Mouse (Mus musculus): ENCODE results near the gene Scube3. TPM values are rescaled to one million over a fixed set of nuclear protein-coding genes. Genes with fewer than 3 reads are reported as not detected.

The Scube3 gene
- polyA plus RNA-seq, 1 experiment, result 0.09 TPM

DNA sequence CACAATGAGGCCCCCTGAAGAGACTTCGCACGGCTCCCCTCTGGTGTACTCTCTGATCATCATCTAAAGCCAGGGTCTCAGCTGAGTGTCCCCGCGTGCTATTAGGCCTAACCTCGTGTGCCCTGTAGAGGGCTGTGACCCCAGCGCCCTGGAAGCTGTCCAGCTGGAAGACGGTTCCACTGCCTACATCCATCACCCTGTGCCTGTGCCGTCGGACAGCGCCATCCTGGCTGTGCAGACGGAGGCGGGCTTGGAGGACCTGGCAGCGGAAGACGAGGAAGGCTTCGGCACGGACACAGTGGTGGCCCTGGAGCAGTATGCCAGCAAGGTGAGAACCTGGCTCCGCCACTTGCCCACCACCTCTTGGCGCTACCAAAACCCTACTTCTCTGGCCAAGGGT is 55.7 kb downstream of the Scube3 start:
- Histone ChIP-seq H3K79me2 (ENCODE audit: control insufficient read depth, insufficient read depth) (no peaks in the 10 kb centered on the region), H3K79me3 (ENCODE audit: low read depth) (no peaks in the 10 kb centered on the region), H3K36me3 (ENCODE audit: control insufficient read depth, insufficient read depth) (no peaks in the 10 kb centered on the region), H3K27me3 (ENCODE audit: control insufficient read depth, insufficient read depth, insufficient read length) (no peaks in the 10 kb centered on the region), H3K4me3 (ENCODE audit: insufficient read depth, poor library complexity, severe bottlenecking) (no peak overlapping the region), H3ac (ENCODE audit: control insufficient read depth, insufficient read length, low read depth) (no peak overlapping the region)
- no peak for TF ChIP-seq MAX (IDR thresholded peaks at IDR 0.05)
- TF ChIP-seq USF1 (IDR thresholded peaks at IDR 0.05; ENCODE audit: low read depth), result no peak
- no peak for TF ChIP-seq FOSL1 (IDR thresholded peaks at IDR 0.05; ENCODE audit: insufficient read depth, low read length, poor library complexity, severe bottlenecking)
- TF ChIP-seq MYOG (IDR thresholded peaks at IDR 0.05; ENCODE audit: control insufficient read depth, extremely low read depth, insufficient read length), result no peak
- TF ChIP-seq CTCF (IDR thresholded peaks at IDR 0.05; ENCODE audit: control insufficient read depth, insufficient read depth, insufficient read length), result no peak
- TF ChIP-seq CEBPB (IDR thresholded peaks at IDR 0.05; ENCODE audit: low read depth), result no peak
- TF ChIP-seq MYOD1 (IDR thresholded peaks at IDR 0.05; ENCODE audit: control insufficient read depth, insufficient read length, low read depth), result no peak

DNA sequence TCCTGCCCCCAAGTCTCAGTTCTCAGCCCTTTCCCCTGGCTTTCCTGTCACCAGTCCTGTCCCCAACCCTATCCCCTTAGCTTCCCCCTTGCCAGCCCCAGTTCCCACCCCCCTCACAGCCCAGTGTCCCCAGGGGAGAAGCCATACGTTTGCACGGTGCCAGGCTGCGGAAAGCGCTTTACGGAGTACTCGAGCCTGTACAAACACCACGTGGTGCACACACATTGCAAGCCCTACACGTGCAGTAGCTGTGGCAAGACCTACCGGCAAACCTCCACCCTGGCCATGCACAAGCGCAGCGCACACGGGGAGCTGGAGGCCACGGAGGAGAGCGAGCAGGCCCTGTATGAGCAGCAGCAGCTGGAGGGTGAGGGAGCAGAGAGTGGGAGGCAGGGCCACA is 60.0 kb downstream of the Scube3 start:
- Histone ChIP-seq H3K27me3 (ENCODE audit: control insufficient read depth, insufficient read depth, insufficient read length) (no peaks in the 10 kb centered on the region), H3K79me3 (ENCODE audit: low read depth) (no peaks in the 10 kb centered on the region), H3K4me3 (ENCODE audit: insufficient read depth, poor library complexity, severe bottlenecking) (no peak overlapping the region), H3ac (ENCODE audit: control insufficient read depth, insufficient read length, low read depth) (no peak overlapping the region), H3K79me2 (ENCODE audit: control insufficient read depth, insufficient read depth) (no peaks in the 10 kb centered on the region), H3K36me3 (ENCODE audit: control insufficient read depth, insufficient read depth) (no peaks in the 10 kb centered on the region)
- TF ChIP-seq CEBPB (IDR thresholded peaks at IDR 0.05; ENCODE audit: low read depth), result no peak
- TF ChIP-seq FOSL1 (IDR thresholded peaks at IDR 0.05; ENCODE audit: insufficient read depth, low read length, poor library complexity, severe bottlenecking), result no peak
- no peak for TF ChIP-seq MYOD1 (IDR thresholded peaks at IDR 0.05; ENCODE audit: control insufficient read depth, insufficient read length, low read depth)
- no peak for TF ChIP-seq CTCF (IDR thresholded peaks at IDR 0.05; ENCODE audit: control insufficient read depth, insufficient read depth, insufficient read length)
- TF ChIP-seq MYOG (IDR thresholded peaks at IDR 0.05; ENCODE audit: control insufficient read depth, extremely low read depth, insufficient read length), result no peak
- TF ChIP-seq USF1 (IDR thresholded peaks at IDR 0.05; ENCODE audit: low read depth), result no peak
- no peak for TF ChIP-seq MAX (IDR thresholded peaks at IDR 0.05)

DNA sequence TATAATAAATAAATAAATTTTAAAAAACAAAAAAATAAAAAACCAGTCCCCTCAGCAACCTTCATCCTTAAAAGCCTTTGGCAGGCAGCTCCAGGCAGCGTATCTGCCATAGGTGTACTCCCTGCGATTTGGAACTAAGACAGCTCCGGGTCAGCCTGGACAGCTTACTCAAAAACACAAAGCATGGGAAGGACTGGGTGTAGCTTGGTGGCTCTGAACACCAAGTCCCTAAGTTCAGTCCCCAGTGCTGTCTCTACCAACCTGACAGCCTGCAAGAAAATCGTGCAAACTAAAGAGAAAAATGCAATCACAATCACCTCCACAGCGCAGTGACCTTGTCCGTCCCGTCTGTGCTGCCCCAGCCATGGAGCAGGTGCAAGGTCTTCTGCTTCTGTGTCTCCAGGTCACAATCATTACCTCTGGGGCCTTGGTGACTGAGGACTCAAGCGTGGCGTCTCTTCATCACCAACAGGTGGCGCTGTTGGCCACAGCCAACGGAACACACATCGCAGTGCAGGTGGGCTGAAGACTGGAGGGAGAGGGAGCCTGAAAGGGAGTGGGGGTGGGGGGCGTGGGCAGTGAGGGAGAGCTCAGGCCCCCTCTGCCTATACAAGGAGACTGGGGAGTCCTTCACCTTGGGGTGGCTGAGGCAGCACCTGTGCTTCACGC is 62.2 kb downstream of the Scube3 start:
- no peaks in the 10 kb centered on the region for H3K79me3 ChIP-seq (ENCODE audit: low read depth)
- H3K36me3 ChIP-seq (ENCODE audit: control insufficient read depth, insufficient read depth), result no peaks in the 10 kb centered on the region
- H3K4me3 ChIP-seq (ENCODE audit: insufficient read depth, poor library complexity, severe bottlenecking), result no peak overlapping the region
- no peak overlapping the region for H3ac ChIP-seq (ENCODE audit: control insufficient read depth, insufficient read length, low read depth)
- no peaks in the 10 kb centered on the region for H3K27me3 ChIP-seq (ENCODE audit: control insufficient read depth, insufficient read depth, insufficient read length)
- peak; percentile 31 for TF ChIP-seq MAX (IDR thresholded peaks at IDR 0.05)
- TF ChIP-seq CEBPB (IDR thresholded peaks at IDR 0.05; ENCODE audit: low read depth), result no peak
- peak; percentile 86 for TF ChIP-seq CTCF (IDR thresholded peaks at IDR 0.05; ENCODE audit: control insufficient read depth, insufficient read depth, insufficient read length)
- TF ChIP-seq FOSL1 (IDR thresholded peaks at IDR 0.05; ENCODE audit: insufficient read depth, low read length, poor library complexity, severe bottlenecking), result no peak
- no peaks in the 10 kb centered on the region for H3K79me2 ChIP-seq (ENCODE audit: control insufficient read depth, insufficient read depth)

DNA sequence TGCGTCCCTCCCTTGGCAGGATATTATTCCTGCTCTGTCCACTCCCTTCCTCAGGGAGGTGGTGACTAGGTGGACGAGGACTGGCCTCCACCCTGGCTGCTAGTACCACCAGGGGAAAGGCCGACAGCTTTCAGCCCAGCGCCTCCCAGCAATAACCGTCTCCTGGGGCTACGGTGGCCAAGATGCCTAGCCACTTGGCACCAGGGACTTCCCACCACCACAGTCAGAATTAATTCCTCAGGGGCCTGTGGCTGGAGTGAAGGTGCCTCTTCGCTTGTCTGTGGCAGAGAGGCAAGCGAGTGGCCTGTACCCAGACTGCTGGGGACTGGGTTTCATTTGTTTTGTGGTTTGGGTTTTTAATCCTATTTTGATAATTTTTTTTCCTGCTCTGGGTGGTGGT is 63.5 kb downstream of the Scube3 start:
- no peaks in the 10 kb centered on the region for H3K36me3 ChIP-seq (ENCODE audit: control insufficient read depth, insufficient read depth)
- no peaks in the 10 kb centered on the region for H3K79me3 ChIP-seq (ENCODE audit: low read depth)
- no peaks in the 10 kb centered on the region for H3K79me2 ChIP-seq (ENCODE audit: control insufficient read depth, insufficient read depth)
- H3K27me3 ChIP-seq (ENCODE audit: control insufficient read depth, insufficient read depth, insufficient read length), result no peaks in the 10 kb centered on the region
- H3ac ChIP-seq (ENCODE audit: control insufficient read depth, insufficient read length, low read depth), result peak overlapping the region; percentile 13
- TF ChIP-seq USF1 (IDR thresholded peaks at IDR 0.05; ENCODE audit: low read depth), result no peak
- no peak for TF ChIP-seq CEBPB (IDR thresholded peaks at IDR 0.05; ENCODE audit: low read depth)
- TF ChIP-seq MYOG (IDR thresholded peaks at IDR 0.05; ENCODE audit: control insufficient read depth, extremely low read depth, insufficient read length), result no peak
- no peak for TF ChIP-seq MYOD1 (IDR thresholded peaks at IDR 0.05; ENCODE audit: control insufficient read depth, insufficient read length, low read depth)
- TF ChIP-seq MAX (IDR thresholded peaks at IDR 0.05), result no peak
- no peak for TF ChIP-seq FOSL1 (IDR thresholded peaks at IDR 0.05; ENCODE audit: insufficient read depth, low read length, poor library complexity, severe bottlenecking)
- TF ChIP-seq CTCF (IDR thresholded peaks at IDR 0.05; ENCODE audit: control insufficient read depth, insufficient read depth, insufficient read length), result no peak
- no peak overlapping the region for H3K4me3 ChIP-seq (ENCODE audit: insufficient read depth, poor library complexity, severe bottlenecking)

DNA sequence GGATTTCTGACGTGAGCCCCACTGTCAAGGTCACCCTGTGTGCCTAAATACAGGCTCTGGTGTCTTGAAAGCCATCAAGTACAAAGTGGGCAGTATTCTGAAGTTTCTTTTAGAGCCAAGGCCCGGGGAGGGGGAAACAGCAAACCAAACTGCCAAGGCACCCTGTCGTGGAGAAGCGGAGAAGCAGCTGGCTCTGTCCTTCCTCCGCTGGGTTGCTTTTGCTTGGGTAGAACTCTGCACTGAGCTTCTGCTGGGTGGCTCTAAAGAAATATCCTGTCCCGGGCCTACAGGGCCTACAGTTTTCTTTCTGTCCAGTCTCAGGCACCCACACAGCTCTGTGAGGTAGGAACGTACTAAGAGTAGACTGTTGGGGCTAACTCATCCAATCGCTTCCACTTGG is 65.2 kb downstream of the Scube3 start:
- H3ac ChIP-seq (ENCODE audit: control insufficient read depth, insufficient read length, low read depth), result no peak overlapping the region
- H3K79me3 ChIP-seq (ENCODE audit: low read depth), result no peaks in the 10 kb centered on the region
- H3K36me3 ChIP-seq (ENCODE audit: control insufficient read depth, insufficient read depth), result no peaks in the 10 kb centered on the region
- H3K4me3 ChIP-seq (ENCODE audit: insufficient read depth, poor library complexity, severe bottlenecking), result no peak overlapping the region
- TF ChIP-seq FOSL1 (IDR thresholded peaks at IDR 0.05; ENCODE audit: insufficient read depth, low read length, poor library complexity, severe bottlenecking) (no peak), MAX (IDR thresholded peaks at IDR 0.05) (no peak), MYOG (IDR thresholded peaks at IDR 0.05; ENCODE audit: control insufficient read depth, extremely low read depth, insufficient read length) (no peak), USF1 (IDR thresholded peaks at IDR 0.05; ENCODE audit: low read depth) (no peak), CEBPB (IDR thresholded peaks at IDR 0.05; ENCODE audit: low read depth) (no peak), MYOD1 (IDR thresholded peaks at IDR 0.05; ENCODE audit: control insufficient read depth, insufficient read length, low read depth) (no peak), CTCF (IDR thresholded peaks at IDR 0.05; ENCODE audit: control insufficient read depth, insufficient read depth, insufficient read length) (no peak)
- H3K27me3 ChIP-seq (ENCODE audit: control insufficient read depth, insufficient read depth, insufficient read length), result no peaks in the 10 kb centered on the region
- H3K79me2 ChIP-seq (ENCODE audit: control insufficient read depth, insufficient read depth), result no peaks in the 10 kb centered on the region

Measured in C2C12 (cell line).